Mouse (Mus musculus) bone marrow, adult 2 months (tissue): Measurements from ENCODE around the gene Sdk2.

Experiments
- CTCF ChIP-seq: fragments of 200-500 bp; IDR thresholded peaks from 2 replicates; pipeline ENCODE4 v1.5.1; 2011; ENCODE audit warnings: low read length, control low read depth; ENCODE audit not compliant: control insufficient read depth, insufficient read depth
- POLR2A ChIP-seq: fragments of 200-500 bp; IDR thresholded peaks from 2 replicates; pipeline ENCODE4 v1.6.1; 2011; ENCODE audit warnings: low read depth, mild to moderate bottlenecking, control low read depth, low read length, borderline replicate concordance; ENCODE audit not compliant: control insufficient read depth

DNA sequence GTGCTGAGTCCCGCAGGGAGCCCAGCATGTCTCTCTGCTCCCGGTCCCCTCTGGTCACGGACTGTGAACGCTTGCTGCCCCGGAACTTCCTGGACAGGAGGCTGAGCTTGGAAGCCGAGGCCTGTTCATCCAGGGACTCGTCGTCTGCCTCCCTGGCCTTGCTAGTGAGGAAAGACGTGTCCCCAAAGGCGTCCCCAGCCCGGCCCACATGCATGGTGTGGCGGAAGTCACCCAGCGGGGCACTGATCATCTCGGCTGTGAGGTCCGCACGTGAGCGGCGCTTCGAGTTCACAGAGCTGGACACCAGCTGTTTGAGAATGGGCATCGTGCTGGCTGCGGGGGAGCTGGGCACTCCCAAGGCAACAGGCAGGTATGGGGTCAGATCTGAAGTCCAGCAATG, 337.6 kb downstream of the Sdk2 start:
- TF ChIP-seq CTCF (no peak), POLR2A (no peak)
